Mouse (Mus musculus) heart, embryonic 10.5 days (tissue): ENCODE results near the gene Syngr3. TPM values are rescaled to one million over a fixed set of nuclear protein-coding genes. Genes with fewer than 3 reads are reported as not detected.

Source experiments
- DNase-seq: peaks from one replicate; pipeline ENCODE4 v3.0.0-alpha.2; 2017; ENCODE audit warnings: low spot score
- H3K27ac ChIP-seq: fragments of 300-500 bp; sonication (generic); 2 replicates; pipeline ENCODE4 v1.5.1; 2016; ENCODE audit warnings: mild to moderate bottlenecking
- H3K27me3 ChIP-seq: fragments of 300-500 bp; sonication (generic); 2 replicates; pipeline ENCODE4 v1.6.1; 2016; ENCODE audit warnings: mild to moderate bottlenecking; ENCODE audit not compliant: poor library complexity, insufficient read depth, severe bottlenecking
- H3K36me3 ChIP-seq: fragments of 300-500 bp; sonication (generic); 2 replicates; pipeline ENCODE4 v1.6.1; 2016; ENCODE audit warnings: mild to moderate bottlenecking, moderate library complexity
- H3K4me1 ChIP-seq: fragments of 300-500 bp; sonication (generic); 2 replicates; pipeline ENCODE4 v1.6.1; 2016; ENCODE audit warnings: mild to moderate bottlenecking
- H3K4me3 ChIP-seq: fragments of 300-500 bp; sonication (generic); 2 replicates; pipeline ENCODE4 v1.5.1; 2016; ENCODE audit warnings: mild to moderate bottlenecking, moderate library complexity
- H3K9me3 ChIP-seq: fragments of 300-500 bp; sonication (generic); 2 replicates; pipeline ENCODE4 v1.6.1; 2016; ENCODE audit warnings: mild to moderate bottlenecking, moderate library complexity
- WGBS: fragments of 180-500 bp; shearing (Covaris S2); methylation state at CpG from one replicate; pipeline ENCODE4 v1.1.7; 2016; 5-methylcytosine and 5-hydroxymethylcytosine counted together
- polyA plus RNA-seq: library from polyadenylated mRNA; unstranded; fragments of >200 nt; fragmentation: Nextera tagmentation; extraction: Ambion mirVana; gene quantifications from 2 replicates; pipeline ENCODE4 v1.2.1, GENCODE M21; 2016

Syngr3 gene
- polyA plus RNA-seq, 1 experiment from 2014 or later, result 1.5 TPM

DNA sequence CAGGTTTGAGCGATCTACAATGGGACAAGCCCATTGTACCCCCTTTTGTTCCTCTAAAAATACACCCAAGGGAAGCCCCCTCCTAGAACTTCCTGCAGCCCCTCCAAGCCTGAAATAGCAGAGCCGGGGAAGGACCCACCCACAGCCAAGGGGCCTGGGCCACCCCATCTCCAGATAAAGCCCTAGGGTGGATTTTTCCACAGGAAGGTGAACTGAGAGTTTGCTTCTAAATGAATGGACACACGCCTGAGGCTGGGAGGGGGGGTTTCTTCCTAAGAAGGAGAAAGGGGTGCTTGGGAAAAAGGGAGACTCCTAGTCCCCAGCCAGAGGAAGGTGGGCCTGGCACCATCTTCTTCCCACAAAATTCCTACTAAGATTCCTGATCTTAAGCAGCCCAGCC is 43.8 kb downstream of the Syngr3 start:
- DNase-seq, result no peak

DNA sequence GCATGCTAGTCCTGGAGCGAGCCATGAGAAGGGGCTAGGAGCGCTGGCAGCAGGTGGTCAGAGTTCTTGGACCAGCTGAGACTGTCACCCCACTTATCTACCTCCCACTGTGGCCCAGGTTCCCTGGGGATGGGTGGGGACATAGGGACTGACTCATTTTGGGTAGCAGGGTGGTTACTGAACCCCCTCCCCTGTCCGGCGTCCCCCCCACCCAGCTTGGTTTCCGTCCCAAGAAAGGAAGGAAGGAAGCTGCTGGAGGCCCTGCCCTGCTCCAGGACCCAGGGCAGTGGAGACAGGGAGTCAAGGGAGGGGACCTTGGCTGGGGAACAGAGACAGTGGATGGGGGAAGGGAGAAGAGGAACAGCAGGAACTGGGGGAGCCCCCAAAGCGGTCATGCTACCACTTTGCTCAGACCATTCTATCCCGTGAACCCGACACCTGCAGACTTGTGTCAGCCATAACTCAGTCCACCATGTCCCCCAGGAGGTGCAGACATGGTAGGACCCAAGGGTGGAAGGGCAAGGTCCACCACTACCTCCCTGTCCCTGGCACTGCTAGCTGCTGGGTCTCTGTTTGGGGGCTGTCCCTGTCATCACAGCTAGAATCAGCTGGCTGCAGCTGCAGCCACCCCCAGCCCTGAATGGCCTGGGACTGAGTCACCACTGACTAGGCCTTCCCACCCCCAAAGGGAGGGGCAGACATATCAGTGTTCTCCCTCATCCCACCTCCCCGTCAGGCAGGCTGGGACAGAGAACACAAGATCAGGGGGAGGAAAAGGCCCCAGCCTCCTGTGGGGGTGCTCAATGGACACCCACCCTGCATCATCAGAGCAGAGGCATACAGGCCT is 44.7 kb downstream of the Syngr3 start:
- WGBS, result 68% methylated on average over 9 of the region's 9 CpGs
- no peaks in the 10 kb centered on the region for H3K9me3 ChIP-seq
- H3K4me1 ChIP-seq, result peaks cover 70% of the 10 kb centered on the region
- H3K27me3 ChIP-seq, result peaks cover 88% of the 10 kb centered on the region
- H3K36me3 ChIP-seq, result peaks cover 14% of the 10 kb centered on the region; the same call in 1 of the 2 replicates
- H3K4me3 ChIP-seq, result no peak overlapping the region; the same call in 1 of the 2 replicates
- DNase-seq, result no peak
- peak overlapping the region; percentile 75 for H3K27ac ChIP-seq

More for the DNA sequence above, 43.8 kb downstream of the Syngr3 start:
- Histone ChIP-seq H3K27me3 (peaks cover 87% of the 10 kb centered on the region), H3K27ac (peak overlapping the region; percentile 75), H3K9me3 (no peaks in the 10 kb centered on the region), H3K4me3 (no peak overlapping the region; the same call in 1 of the 2 replicates), H3K36me3 (peaks cover 6% of the 10 kb centered on the region; the same call in 1 of the 2 replicates), H3K4me1 (peaks cover 74% of the 10 kb centered on the region)
- 55% methylated on average over 3 of the region's 3 CpGs for WGBS

DNA sequence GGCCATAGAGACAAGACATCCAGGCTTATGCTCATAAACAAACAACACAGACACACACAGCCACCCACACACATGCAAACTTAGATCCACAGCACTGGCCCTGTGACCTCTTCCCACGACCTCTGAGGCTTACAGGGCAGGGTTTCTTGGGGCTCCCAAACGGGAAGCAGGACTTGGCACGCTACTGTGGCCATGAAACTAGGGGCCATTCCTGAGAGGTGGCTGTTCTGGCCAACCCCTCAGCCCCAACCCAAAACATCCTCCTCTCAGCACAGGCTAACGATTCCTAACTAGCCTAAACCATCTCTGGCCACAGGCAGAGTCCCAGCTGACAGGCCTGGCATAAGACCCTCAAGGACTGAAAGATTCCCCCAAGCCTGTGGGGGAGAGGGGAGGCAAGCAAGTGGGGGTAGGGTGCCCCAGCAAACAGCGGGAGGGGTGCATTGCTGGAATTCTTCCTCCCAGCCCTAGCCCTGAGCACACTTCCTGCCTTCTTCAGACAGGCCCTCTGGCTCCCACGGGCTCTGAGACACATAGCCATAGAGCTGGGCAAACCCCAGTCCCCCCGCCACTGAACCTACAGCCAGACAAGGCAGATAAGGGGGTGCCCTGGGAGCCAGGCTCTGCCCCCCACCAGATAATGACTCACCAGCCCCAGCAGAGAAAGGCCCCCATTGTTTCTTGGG is 45.6 kb downstream of the Syngr3 start:
- peaks cover 23% of the 10 kb centered on the region for H3K36me3 ChIP-seq
- H3K27me3 ChIP-seq, result peaks cover 89% of the 10 kb centered on the region
- H3K9me3 ChIP-seq, result no peaks in the 10 kb centered on the region
- H3K4me3 ChIP-seq, result no peak overlapping the region
- peaks cover 70% of the 10 kb centered on the region for H3K4me1 ChIP-seq
- WGBS, result 31% methylated on average over 7 of the region's 7 CpGs
- no peak for DNase-seq
- H3K27ac ChIP-seq, result peak overlapping the region; percentile 75

DNA sequence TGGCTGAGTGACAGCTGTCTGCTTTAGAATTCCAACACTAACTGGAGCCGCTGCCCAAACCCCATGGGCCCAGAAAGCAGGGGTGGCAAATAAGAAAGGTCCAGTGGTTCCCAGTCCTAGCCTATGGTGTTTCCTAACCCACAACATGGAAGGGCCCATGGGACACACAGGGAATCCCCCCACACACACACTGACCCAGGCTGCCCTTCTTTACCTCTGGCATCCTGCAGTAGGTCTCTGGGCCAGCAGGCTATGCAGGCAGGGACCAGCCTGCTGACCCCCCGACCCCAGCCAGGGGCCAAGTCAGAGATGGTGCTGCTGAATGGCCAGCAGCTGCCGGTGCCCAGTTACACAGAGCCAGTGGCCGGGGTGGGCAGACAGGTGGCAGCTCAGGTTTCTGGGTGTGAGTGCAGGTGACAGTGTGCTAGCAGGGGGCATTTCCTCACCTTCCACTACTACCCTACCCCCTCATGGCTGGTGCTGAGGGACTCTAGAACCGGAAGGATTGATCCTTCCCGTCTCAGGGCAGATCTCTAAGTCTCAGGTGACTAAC is 46.9 kb downstream of the Syngr3 start:
- Histone ChIP-seq H3K4me1 (peaks cover 68% of the 10 kb centered on the region), H3K4me3 (no peak overlapping the region), H3K36me3 (peaks cover 33% of the 10 kb centered on the region), H3K9me3 (no peaks in the 10 kb centered on the region), H3K27ac (0 out of 2 replicates have a peak overlapping the region, but pooled peaks have one; percentile 37), H3K27me3 (peaks cover 89% of the 10 kb centered on the region)
- no peak for DNase-seq
- 75% methylated on average over 6 of the region's 6 CpGs for WGBS

DNA sequence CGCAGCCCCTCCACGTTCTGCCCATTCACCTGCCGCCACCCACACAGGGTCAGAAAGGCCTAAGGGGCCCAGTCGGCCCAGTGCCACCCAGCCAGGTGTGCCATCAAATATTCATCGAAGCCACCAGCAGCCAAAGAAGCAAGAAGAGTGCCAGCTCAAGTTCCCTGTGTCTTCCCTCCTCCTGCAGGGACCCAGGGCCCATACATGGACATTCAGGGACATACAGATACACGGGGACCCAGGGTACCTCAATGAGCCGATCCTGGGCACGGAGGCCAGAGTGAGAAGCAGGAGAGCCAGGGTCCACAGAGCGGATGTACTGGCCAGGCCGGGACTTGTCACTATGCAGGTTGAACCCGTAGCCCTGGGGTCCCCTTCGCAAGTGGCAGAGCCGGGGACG is 47.8 kb downstream of the Syngr3 start:
- 91% methylated on average over 14 of the region's 14 CpGs for WGBS
- H3K27ac ChIP-seq, result no peak overlapping the region
- peaks cover 65% of the 10 kb centered on the region for H3K4me1 ChIP-seq
- DNase-seq, result no peak
- H3K36me3 ChIP-seq, result peaks cover 33% of the 10 kb centered on the region
- H3K27me3 ChIP-seq, result peaks cover 86% of the 10 kb centered on the region
- H3K4me3 ChIP-seq, result no peak overlapping the region
- no peaks in the 10 kb centered on the region for H3K9me3 ChIP-seq

DNA sequence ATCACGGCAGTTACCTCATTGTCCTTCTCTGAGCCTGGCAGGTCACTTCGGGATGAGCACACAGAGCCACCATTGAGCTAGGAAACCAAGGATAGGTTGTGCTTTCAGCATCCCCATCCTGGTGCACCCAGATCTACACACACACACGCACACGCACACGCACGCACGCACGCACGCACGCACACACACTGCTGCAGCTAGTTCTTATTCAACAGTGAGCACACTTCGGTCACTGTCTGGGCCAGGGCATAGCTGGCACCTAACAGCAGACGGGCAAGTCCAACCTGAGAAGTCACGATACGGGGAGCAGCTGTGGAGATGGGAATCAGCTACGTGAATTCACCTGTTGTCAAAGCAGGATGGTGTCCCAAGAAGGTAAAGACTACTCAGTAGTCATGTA is 49.2 kb downstream of the Syngr3 start:
- Histone ChIP-seq H3K36me3 (peaks cover 33% of the 10 kb centered on the region), H3K27ac (no peak overlapping the region)

DNA sequence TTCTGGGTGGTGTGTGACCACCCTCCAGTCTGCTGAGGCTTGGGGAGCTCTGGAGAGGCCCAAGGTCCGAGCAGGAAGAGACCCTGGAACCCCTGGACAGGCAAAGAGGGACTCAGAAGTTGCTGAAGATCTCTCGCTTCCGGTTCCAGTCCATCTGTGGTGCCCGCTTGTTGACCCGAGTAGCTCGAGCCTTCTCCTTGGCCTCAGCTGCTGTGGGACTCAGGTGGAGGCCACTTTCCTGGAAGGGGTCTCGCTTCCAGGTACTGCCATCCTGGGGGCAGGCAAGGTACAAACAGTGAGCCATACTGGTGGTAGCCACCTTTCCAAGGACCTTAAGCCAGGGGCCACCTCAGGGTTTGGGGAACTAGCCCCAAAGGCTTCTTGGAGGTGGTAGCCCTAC is 49.6 kb downstream of the Syngr3 start:
- DNase-seq, result no peak
- peaks cover 62% of the 10 kb centered on the region for H3K4me1 ChIP-seq
- H3K4me3 ChIP-seq, result no peak overlapping the region
- 93% methylated on average over 7 of the region's 7 CpGs for WGBS
- no peaks in the 10 kb centered on the region for H3K9me3 ChIP-seq
- peaks cover 33% of the 10 kb centered on the region for H3K36me3 ChIP-seq
- H3K27me3 ChIP-seq, result peaks cover 82% of the 10 kb centered on the region
- peak overlapping the region; percentile 62 for H3K27ac ChIP-seq

More for the DNA sequence above, 49.2 kb downstream of the Syngr3 start:
- Histone ChIP-seq H3K4me1 (peaks cover 62% of the 10 kb centered on the region), H3K4me3 (no peak overlapping the region), H3K9me3 (no peaks in the 10 kb centered on the region), H3K27me3 (peaks cover 82% of the 10 kb centered on the region)
- no peak for DNase-seq
- WGBS, result 91% methylated on average over 15 of the region's 15 CpGs

DNA sequence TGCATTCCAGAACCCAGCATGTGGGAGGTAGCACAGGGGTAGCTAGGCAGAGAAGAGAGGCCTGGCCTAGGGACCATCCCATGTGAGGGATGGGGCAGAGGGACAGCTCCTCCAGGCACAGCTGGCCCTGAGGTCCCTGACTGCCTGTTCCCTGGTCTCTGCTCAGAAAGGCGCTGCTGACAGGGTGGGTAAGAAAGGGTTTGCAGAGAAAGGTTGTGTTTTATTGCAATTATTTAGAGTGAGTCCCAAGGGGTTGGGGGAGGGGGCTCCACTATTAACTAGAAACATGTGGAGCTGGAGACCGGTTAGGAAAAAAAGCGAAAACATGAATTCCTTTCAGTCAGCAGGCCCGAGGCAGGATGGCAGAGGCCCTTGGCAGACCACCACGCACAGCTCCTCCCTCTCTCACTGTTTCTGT is 50.2 kb downstream of the Syngr3 start:
- Histone ChIP-seq H3K4me3 (no peak overlapping the region), H3K9me3 (no peaks in the 10 kb centered on the region), H3K27ac (peak overlapping the region; percentile 65), H3K4me1 (peaks cover 62% of the 10 kb centered on the region), H3K36me3 (peaks cover 33% of the 10 kb centered on the region), H3K27me3 (peaks cover 83% of the 10 kb centered on the region)
- no peak for DNase-seq
- 77% methylated on average over 5 of the region's 5 CpGs for WGBS

DNA sequence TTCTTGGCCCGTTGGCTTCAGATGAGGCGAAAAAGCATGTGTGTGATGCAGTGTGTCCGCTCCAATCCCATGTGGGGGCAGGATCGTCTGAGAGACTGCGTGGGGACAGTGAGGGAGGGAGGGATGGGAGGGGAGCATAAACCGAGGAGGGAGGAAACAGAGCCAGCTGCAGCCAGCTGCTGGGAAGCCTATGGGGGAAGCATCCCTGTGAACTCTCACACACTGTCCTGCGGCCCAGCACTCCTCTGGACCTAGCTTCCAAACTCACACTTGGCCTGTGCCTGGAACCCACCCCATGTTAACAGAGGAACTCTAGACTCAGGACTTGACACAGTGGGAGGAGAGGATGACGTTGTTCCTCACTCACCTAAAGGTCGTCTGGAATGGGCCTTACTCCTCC is 50.9 kb downstream of the Syngr3 start:
- no peak for DNase-seq
- WGBS, result 62% methylated on average over 9 of the region's 9 CpGs

DNA sequence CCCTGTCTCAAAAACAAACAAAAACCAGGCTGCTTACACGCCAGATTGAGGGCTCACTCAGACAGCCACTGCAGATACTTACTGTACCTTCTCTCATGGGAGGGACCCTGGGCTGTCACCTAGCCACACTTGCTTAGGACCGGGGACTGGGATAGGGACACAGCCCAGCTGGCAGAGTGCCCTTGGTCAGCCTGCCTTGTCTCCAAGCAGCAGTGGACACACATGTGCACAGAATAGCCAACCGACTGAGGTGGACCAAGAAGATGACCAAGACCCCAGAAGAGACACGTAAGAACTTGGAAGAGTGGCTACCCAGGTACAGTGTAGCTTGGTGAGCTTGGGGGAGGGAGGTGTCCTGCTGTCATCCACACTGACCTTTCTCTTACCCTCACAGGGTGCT is 51.5 kb downstream of the Syngr3 start:
- Histone ChIP-seq H3K4me3 (no peak overlapping the region), H3K9me3 (no peaks in the 10 kb centered on the region), H3K27me3 (peaks cover 84% of the 10 kb centered on the region), H3K27ac (peak overlapping the region; percentile 65; the same call in 1 of the 2 replicates), H3K4me1 (peaks cover 56% of the 10 kb centered on the region), H3K36me3 (peaks cover 33% of the 10 kb centered on the region)
- DNase-seq, result no peak
- 87% methylated on average over 4 of the region's 4 CpGs for WGBS

More for the DNA sequence above, 50.9 kb downstream of the Syngr3 start:
- peaks cover 56% of the 10 kb centered on the region for H3K4me1 ChIP-seq
- H3K27me3 ChIP-seq, result peaks cover 87% of the 10 kb centered on the region
- H3K36me3 ChIP-seq, result peaks cover 33% of the 10 kb centered on the region
- H3K9me3 ChIP-seq, result no peaks in the 10 kb centered on the region
- H3K27ac ChIP-seq, result peak overlapping the region; percentile 65
- no peak overlapping the region for H3K4me3 ChIP-seq

DNA sequence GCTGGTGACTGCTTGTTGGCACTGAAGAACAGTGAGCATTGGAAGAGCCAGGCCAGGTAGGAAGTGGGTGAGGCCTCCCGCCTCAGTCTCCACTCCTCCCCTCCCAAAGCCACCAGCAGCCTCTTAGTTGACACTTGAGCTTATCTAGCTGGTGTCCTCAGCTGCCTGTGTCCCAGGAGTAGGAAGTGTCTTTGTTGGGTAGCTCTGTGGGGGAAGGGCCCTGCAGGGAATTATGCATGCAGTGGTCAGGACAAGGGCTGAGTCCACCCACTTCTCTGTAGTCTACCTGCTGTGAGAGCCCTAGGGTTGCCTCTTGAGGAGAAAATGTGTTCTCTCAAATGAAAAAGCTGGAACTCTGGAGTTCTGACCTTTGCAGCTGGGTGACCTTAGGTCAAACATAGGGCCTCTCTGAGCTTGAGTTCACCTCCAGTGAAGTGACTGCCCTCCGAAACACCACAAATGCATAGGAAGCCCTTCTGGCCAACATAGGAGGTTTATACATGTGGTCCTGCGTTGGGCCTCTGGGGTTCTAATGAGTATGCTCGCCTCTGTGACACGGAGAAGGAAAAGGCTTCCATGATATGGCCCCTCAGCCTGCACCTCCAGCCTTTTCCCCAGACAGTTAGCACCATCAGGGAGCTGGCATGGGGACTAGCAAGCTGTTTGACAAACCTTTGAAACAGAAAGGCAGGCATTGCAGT is 52.8 kb downstream of the Syngr3 start:
- Histone ChIP-seq H3K27me3 (peaks cover 71% of the 10 kb centered on the region), H3K27ac (peak overlapping the region; percentile 32; the same call in 1 of the 2 replicates), H3K9me3 (no peaks in the 10 kb centered on the region), H3K36me3 (peaks cover 30% of the 10 kb centered on the region), H3K4me3 (no peak overlapping the region), H3K4me1 (peaks cover 55% of the 10 kb centered on the region)
- no peak for DNase-seq
- WGBS, result 44% methylated on average over 5 of the region's 5 CpGs

DNA sequence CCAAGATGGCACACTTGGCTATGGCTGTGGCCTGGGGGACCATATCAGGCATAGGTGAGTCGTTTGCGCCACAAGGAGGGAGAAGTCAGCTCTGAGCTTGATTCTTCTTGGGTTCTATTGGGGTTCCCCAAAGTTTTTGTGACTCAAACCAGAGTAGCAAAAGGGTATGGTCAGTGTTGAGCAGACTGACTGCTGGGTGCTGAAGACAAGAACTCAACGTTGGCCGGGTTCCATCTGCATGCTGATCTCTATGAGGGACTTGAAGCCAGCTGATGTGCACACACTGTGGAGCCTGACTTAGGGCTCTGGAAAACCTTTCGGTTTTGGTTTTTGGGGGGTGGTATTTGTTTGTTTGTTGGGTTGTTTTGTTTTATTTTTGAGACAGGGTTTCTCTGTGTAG is 54.1 kb downstream of the Syngr3 start:
- H3K9me3 ChIP-seq, result no peaks in the 10 kb centered on the region
- peaks cover 61% of the 10 kb centered on the region for H3K27me3 ChIP-seq
- no peak overlapping the region for H3K27ac ChIP-seq
- peaks cover 60% of the 10 kb centered on the region for H3K4me1 ChIP-seq
- 92% methylated on average over 5 of the region's 5 CpGs for WGBS
- peaks cover 30% of the 10 kb centered on the region for H3K36me3 ChIP-seq
- H3K4me3 ChIP-seq, result no peak overlapping the region
- DNase-seq, result no peak
